Mouse (Mus musculus) kidney, adult 2 months (tissue): ENCODE results near the gene Cacna1b. TPM values are rescaled to one million over a fixed set of nuclear protein-coding genes. Genes with fewer than 3 reads are reported as not detected.

Experiments
- DNase-seq: peaks from one replicate; pipeline ENCODE4 v3.0.0; 2021
- H3K27ac ChIP-seq: fragments of 200-500 bp; 2 replicates; pipeline ENCODE4 v1.5.1; 2012; ENCODE audit warnings: low read depth, low read length, control low read depth, inconsistent platforms; ENCODE audit not compliant: insufficient read depth
- H3K27me3 ChIP-seq: fragments of 200-500 bp; replicated peaks from 2 replicates; pipeline ENCODE4 v1.6.1; 2012; ENCODE audit warnings: mild to moderate bottlenecking, moderate library complexity, low read length, inconsistent platforms; ENCODE audit not compliant: control insufficient read depth, insufficient read depth
- H3K36me3 ChIP-seq: fragments of 200-500 bp; 2 replicates; pipeline ENCODE4 v1.6.1; 2012; ENCODE audit warnings: mild to moderate bottlenecking, moderate library complexity, low read length, inconsistent platforms; ENCODE audit not compliant: control insufficient read depth, insufficient read depth
- H3K4me1 ChIP-seq: fragments of 200-500 bp; 2 replicates; pipeline ENCODE4 v1.6.1; 2011; ENCODE audit warnings: low read length; ENCODE audit not compliant: control insufficient read depth, insufficient read depth
- H3K4me3 ChIP-seq: fragments of 200-500 bp; 2 replicates; pipeline ENCODE4 v1.5.1; 2011; ENCODE audit warnings: mild to moderate bottlenecking, low read depth, low read length, control low read depth; ENCODE audit not compliant: insufficient read depth
- CTCF ChIP-seq: fragments of 200-500 bp; conservative IDR thresholded peaks from 2 replicates; pipeline ENCODE4 v1.5.1; 2011; ENCODE audit warnings: low read depth, mild to moderate bottlenecking, control low read depth, low read length, moderate library complexity, mixed read lengths; ENCODE audit not compliant: insufficient read depth, insufficient read length
- POLR2A ChIP-seq: fragments of 200-500 bp; IDR thresholded peaks from one replicate; pipeline ENCODE4 v1.6.1; 2011; ENCODE audit warnings: low read depth, low read length, control low read depth
- WGBS: fragments of 180-500 bp; shearing (Covaris S2); methylation state at CpG from one replicate; pipeline ENCODE4 v1.1.7; 2018; 5-methylcytosine and 5-hydroxymethylcytosine counted together
- polyA plus RNA-seq: library from polyadenylated mRNA; depleted of rRNA; stranded (reverse); fragments of >200 nt; gene quantifications from 2 replicates; pipeline ENCODE4 v1.2.3, GENCODE M21; 2012

The Cacna1b gene
- polyA plus RNA-seq, 1 experiment: 1.2 TPM

DNA sequence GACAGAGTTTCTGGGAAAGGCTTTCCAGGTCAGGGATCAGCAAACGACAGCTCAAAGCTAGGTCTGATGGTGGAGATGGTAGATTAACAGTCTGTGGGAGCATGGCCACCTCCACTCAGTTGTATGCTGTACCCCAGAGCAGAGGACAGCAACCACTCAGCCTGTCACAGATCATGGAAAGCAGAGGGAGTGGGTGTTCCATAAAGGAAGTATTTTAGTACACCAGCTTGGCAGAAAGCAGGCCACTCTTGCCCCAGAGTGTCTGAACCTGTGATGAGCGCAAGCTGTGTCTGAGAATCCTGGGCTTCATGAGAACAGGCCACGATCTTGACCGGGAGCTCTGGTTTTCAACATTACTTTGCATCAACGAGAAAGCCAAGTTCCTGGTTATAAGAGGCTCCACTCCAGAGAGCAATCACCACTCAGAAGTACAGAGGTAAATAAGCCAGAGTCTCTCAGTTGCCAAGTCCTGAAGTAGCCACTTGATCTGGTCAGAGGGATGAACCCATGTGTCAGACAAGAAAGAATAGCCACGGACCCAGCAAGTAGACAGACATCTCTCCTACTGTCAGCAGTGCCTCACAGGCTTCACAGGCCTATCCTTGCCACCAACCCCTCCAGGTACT lies 103.7 kb downstream of the Cacna1b start:
- no peak overlapping the region for H3K4me3 ChIP-seq
- H3K36me3 ChIP-seq: no peaks in the 10 kb centered on the region
- no peak overlapping the region for H3K27ac ChIP-seq
- WGBS: 76% methylated on average over 6 of the region's 6 CpGs
- no peak for DNase-seq
- H3K4me1 ChIP-seq: no peaks in the 10 kb centered on the region
- TF ChIP-seq CTCF (no peak), POLR2A (no peak)
- no peaks in the 10 kb centered on the region for H3K27me3 ChIP-seq

- no peak for TF ChIP-seq POLR2A
- TF ChIP-seq CTCF: no peak
- Histone ChIP-seq H3K4me1 (no peaks in the 10 kb centered on the region), H3K27me3 (no peaks in the 10 kb centered on the region), H3K27ac (no peak overlapping the region), H3K4me3 (no peak overlapping the region), H3K36me3 (no peaks in the 10 kb centered on the region)
- DNase-seq: no peak
- WGBS: 90% methylated on average over 6 of the region's 6 CpGs
Measured at GRCm38 (mm10) chr2:24648503-24648902, 114.4 kb downstream of the Cacna1b start.

DNA sequence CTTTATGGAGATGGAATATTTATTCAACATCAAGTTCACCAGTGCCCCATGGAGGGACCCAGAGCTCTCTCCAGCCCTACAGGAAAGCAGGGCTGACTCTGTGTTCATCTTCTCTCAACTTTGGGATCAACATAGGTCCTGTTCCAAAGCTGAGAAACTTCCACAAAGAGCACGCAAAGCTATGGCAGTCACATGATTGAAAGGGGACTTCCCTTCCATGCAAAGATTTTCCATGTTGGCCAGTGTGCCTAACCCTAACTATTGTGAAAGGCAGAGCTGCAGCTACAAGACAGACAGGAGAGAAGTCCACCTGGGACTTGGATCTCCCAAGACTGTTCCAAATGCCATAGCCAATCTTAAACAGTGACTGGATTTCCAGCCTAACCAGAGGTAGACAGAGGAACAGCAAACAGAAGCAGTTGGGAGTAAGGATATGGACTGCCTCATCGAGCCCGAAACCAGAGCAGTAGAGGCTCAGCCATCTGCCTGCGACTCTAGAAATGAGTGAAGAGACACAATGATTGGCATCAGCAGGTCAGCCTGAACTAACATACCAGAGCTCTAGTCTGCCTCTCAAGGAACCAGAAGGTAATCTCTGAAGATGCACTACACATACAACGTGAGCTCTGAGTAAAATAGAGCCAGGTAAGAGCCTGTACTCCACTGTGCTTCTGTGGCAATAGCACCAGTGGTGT lies 116.4 kb downstream of the Cacna1b start:
- no peak overlapping the region for H3K27ac ChIP-seq
- TF ChIP-seq POLR2A (no peak), CTCF (no peak)
- WGBS: 85% methylated on average over 5 of the region's 5 CpGs
- DNase-seq: no peak
- H3K27me3 ChIP-seq: no peaks in the 10 kb centered on the region
- no peak overlapping the region for H3K4me3 ChIP-seq
- no peaks in the 10 kb centered on the region for H3K36me3 ChIP-seq
- no peaks in the 10 kb centered on the region for H3K4me1 ChIP-seq

GRCm38 (mm10) chr2:24642834-24643233 lies 120.1 kb downstream of the Cacna1b start:
- WGBS: 79% methylated on average over 7 of the region's 7 CpGs
- no peak for DNase-seq
- H3K27me3 ChIP-seq: no peaks in the 10 kb centered on the region

GRCm38 (mm10) chr2:24638102-24638954 lies 124.6 kb downstream of the Cacna1b start:
- H3K36me3 ChIP-seq: no peaks in the 10 kb centered on the region
- no peaks in the 10 kb centered on the region for H3K27me3 ChIP-seq
- no peak overlapping the region for H3K4me3 ChIP-seq
- TF ChIP-seq POLR2A: no peak
- TF ChIP-seq CTCF: no peak
- no peaks in the 10 kb centered on the region for H3K4me1 ChIP-seq
- 62% methylated on average over 14 of the region's 14 CpGs for WGBS
- no peak overlapping the region for H3K27ac ChIP-seq
- no peak for DNase-seq

More at GRCm38 (mm10) chr2:24642834-24643233, 120.1 kb downstream of the Cacna1b start:
- no peaks in the 10 kb centered on the region for H3K4me1 ChIP-seq
- H3K4me3 ChIP-seq: no peak overlapping the region
- H3K36me3 ChIP-seq: no peaks in the 10 kb centered on the region
- TF ChIP-seq CTCF (no peak), POLR2A (no peak)
- H3K27ac ChIP-seq: no peak overlapping the region

DNA sequence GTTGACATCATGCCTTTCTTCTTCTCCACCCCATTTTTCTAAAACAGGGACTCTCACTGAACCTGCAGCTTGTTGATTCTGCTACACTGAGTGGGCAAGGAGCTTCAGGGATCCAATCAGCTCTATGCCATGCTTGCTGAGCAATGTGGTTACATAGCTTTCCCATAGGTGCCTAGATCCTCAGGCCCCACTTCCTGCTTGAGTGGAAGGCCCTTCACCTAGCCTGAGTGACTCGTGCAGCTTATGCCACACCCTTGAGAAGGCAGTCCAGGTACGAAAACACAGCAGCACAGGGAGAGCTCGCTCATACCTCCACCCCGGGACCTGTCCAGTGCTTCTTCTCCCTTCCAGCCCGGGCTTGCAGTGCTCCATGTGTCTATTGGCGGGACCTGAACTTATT lies 129.3 kb downstream of the Cacna1b start:
- TF ChIP-seq POLR2A (no peak), CTCF (no peak)
- Histone ChIP-seq H3K4me1 (no peaks in the 10 kb centered on the region), H3K27me3 (no peaks in the 10 kb centered on the region), H3K4me3 (no peak overlapping the region), H3K27ac (no peak overlapping the region), H3K36me3 (no peaks in the 10 kb centered on the region)
- no peak for DNase-seq
- WGBS: 79% methylated on average over 6 of the region's 6 CpGs

DNA sequence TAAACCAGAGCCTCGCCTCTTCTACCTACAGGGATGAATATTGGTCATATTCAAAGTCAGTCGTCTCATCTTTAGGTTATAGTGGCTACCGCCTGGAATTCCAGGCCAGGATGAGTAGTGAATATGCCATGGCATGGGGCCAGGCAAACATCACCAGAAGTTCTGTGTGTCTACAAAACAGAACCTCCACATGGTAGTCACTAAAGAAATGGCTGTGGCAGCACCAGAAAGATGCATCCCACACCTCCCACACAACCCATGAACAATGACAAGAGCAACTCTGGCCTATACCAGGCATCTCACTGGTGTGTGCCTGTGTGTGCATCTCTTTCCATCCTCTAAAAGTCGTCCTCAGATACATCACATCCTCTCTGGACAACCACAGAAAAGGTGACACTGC lies 145.8 kb downstream of the Cacna1b start:
- WGBS: 80% methylated on average over 4 of the region's 4 CpGs
- no peak for TF ChIP-seq POLR2A
- TF ChIP-seq CTCF: no peak
- DNase-seq: no peak

More for the DNA sequence above, 145.8 kb downstream of the Cacna1b start:
- H3K4me3 ChIP-seq: no peak overlapping the region
- H3K4me1 ChIP-seq: no peaks in the 10 kb centered on the region
- no peak overlapping the region for H3K27ac ChIP-seq
- no peaks in the 10 kb centered on the region for H3K27me3 ChIP-seq
- H3K36me3 ChIP-seq: no peaks in the 10 kb centered on the region
